Mouse (Mus musculus) layer of hippocampus, adult 2 months (tissue): ENCODE data around the gene Crlf3. TPM values are rescaled to one million over a fixed set of nuclear protein-coding genes. Genes with fewer than 3 reads are reported as not detected.
"Not testable (repeated sequence)": the region's sequence is repeated elsewhere in the genome, so short reads cannot be mapped to it uniquely, and the experiment has no call there.

Experiments
- DNase-seq, 2 experiments: peaks; one replicate each; pipeline ENCODE4 v3.0.0; 2022; ENCODE audit warnings: low spot score in 2 of 2
- H3K27ac ChIP-seq: fragments of 200-600 bp; 2 replicates; pipeline ENCODE4 v1.8.1; 2022
- H3K4me3 ChIP-seq: fragments of 200-600 bp; 2 replicates; pipeline ENCODE4 v1.8.1; 2022; ENCODE audit warnings: mild to moderate bottlenecking
- CTCF ChIP-seq: fragments of 200-600 bp; conservative IDR thresholded peaks from 2 replicates; pipeline ENCODE4 v1.8.1; 2022; ENCODE audit warnings: antibody characterized with exemption, mild to moderate bottlenecking, moderate library complexity
- total RNA-seq, 2 experiments: library from RNA; stranded (reverse); gene quantifications; 2 replicates each; pipeline ENCODE4 v1.2.3; 2021

Crlf3 gene
- total RNA-seq, 2 experiments from 2014 or later = 25.7 to 26.2 TPM

DNA sequence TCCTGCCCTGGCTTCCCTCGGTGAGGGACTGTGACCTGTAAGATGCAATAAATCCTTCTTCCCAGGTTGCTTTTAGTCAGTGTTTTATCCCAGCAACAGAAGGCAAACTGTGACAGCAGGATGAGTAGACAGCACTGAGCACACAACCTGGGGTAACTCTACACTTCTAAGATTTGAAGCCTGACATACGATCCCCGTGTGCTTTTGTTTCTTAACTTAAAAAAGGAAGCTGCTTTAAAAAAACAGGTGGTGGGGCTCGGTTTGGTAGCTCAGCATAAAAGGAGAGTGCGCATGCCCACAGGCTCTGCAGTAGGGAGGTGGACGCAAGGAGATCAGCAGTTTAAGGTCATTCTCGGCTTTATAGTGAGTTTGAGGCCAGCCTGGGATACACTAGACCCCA, 28.3 kb downstream of the Crlf3 start:
- Histone ChIP-seq H3K27ac (no peak overlapping the region), H3K4me3 (no peak overlapping the region)
- no peak for TF ChIP-seq CTCF
- DNase-seq = no peak

DNA sequence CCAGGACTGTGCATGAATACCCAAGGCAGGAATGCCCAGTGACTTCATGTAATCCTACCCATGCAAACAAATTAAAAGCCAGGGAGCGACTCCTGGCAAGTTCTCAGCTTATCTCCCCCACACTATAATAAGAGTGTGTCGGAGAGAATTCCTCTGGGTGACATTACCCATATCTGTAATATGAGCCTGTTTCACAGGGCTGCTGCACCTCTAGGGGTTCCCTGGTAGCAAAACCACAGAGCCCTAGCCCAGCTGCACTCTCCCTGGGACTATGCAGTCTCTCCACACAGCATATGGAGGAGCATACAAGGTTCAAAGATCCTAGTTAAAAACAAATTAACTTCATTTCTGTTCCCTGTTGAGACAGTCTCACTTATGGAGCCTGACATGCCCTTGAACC, 30.7 kb downstream of the Crlf3 start:
- no peak overlapping the region for H3K4me3 ChIP-seq
- DNase-seq = no peak
- H3K27ac ChIP-seq = no peak overlapping the region
- TF ChIP-seq CTCF = no peak

DNA sequence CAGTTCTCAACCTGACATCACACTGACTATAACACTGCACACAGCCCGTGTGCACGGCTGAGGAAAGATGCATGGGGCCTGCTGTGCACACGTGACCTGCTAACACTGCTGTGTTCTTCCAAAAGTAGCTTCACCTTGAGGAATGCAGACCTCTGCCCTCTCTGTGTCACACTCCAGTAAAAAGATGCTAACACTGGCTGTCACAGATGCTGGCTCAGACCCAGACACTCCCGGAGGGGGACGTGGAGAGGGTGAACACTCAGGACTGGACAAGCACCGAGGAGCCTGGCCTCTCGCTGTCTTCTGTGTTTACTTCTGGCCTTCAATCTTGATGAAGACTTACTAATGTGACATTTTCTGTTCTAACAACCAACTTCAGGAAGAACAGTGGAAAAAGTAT, 33.9 kb downstream of the Crlf3 start:
- TF ChIP-seq CTCF = no peak
- no peak for DNase-seq

DNA sequence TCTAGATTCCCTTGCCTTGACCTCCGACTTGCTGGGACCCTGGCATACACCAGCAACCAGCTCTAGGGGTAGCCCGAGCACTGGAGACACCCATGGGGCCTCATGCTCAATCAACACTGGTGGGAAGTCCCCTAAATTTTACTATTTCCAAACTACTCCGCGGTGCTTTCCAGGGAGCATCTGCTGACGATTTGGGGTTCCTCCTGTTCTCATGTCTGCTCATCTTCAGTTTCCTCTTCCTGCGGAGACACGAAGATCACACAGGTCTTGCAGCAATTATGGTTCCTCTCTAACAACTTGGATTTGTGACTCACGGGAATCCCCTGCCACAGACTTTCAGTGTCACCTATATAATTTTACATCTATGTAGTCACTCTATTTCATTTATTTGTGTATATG, 37.4 kb downstream of the Crlf3 start:
- no peak overlapping the region for H3K27ac ChIP-seq
- H3K4me3 ChIP-seq = no peak overlapping the region
- TF ChIP-seq CTCF = no peak
- no peak for DNase-seq

More for the DNA sequence above, 33.9 kb downstream of the Crlf3 start:
- no peak overlapping the region for H3K4me3 ChIP-seq
- H3K27ac ChIP-seq = no peak overlapping the region

DNA sequence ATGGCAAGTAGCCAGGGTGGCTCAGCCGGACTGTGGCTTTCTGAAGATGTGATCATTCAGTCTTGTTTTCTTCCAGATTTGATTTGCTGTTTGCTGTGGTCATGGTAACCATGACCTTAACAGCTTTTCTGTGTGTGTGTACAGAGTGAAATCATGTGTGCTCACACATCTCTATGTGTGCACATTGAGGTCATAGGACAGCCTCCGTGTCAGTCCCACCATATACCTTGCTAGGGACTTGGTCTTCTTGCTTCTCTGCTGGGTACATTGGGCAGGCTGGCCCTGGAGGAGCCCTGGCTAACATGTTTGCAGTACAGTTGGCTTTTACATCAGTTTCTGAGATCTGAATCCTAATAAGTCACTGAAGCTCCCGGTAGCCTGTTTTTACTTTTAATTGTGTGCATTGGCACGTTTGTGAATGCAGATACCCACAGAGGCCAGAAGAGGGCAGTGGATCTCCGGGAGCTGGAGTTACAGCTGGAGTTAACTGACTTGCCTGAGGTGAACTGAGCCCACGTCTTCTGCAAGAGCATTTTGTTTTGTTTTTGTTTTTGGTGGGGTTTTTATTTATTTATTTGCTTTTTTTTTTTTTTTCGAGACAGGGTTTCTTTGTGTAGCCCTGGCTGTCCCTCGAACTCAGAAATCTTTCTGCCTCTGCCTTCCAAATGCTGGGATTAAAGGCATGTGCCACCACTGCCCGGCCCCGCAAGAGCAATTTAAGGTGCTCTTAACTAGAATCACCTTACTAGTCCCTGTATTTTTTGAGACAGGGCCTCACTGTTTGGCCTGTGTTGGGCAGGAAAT, 38.0 kb downstream of the Crlf3 start:
- Histone ChIP-seq H3K4me3 (no peak overlapping the region), H3K27ac (no peak overlapping the region)
- peak; percentile 38 to 44 for DNase-seq
- peak; percentile 85 for TF ChIP-seq CTCF

DNA sequence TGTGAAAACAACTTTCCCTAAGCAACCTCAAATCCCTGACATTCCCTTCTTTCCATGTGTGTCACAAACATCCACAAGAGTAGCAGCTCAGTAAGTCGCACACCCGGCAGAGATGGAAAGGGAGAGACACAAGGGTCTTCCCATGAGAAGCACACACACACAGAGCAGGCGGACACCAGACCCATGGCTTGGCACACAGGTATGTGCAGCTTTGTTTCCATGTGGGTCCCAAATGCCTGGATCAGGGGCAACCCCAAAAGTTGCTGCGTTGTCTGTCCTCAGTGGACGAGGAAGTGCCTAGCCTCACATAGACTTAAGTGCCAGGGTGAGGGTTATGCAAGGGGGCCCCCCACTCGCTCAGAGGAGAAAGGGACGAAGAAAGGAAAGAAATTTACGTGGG, 43.3 kb downstream of the Crlf3 start:
- no peak overlapping the region for H3K27ac ChIP-seq
- no peak for DNase-seq
- H3K4me3 ChIP-seq = no peak overlapping the region
- no peak for TF ChIP-seq CTCF

DNA sequence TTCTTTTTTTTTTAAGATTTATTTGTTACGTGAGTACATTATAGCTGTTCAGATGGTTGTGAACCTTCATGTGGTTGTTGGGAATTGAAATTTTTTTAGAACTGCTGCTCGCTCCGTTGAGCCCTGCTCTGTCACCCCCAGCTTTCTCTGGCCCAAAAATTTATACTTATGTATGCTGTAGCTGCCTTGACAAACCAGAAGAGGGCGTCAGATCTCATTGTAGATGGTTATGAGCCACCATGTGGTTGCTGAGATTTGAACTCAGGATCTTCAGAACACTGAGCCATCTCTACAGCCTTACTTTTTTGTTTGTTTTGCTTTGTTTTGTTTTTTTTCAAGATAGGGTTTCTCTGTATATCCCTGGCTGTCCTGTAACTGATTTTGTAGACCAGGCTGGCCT, 59.5 kb downstream of the Crlf3 start:
- TF ChIP-seq CTCF = peak; percentile 48

DNA sequence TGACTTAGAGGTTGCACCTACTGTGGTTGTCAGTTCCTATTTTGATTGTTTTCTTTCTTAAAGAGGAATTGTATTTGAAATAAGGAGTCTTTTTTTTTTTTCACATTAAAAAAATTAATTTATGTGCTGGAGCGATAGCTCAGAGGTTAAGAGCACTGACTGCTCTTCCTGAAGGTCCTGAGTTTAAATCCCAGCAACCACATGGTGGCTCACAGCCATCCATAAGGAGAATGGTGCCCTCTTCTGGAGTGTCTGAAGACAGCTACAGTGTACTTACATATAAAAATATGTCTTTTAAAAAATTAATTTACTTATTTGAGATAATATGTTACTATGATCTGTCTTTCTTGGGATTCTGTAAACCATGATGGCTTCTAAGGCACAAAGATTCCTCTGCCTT, 61.0 kb downstream of the Crlf3 start:
- H3K27ac ChIP-seq = no peak overlapping the region
- DNase-seq = no peak
- peak; percentile 63 for TF ChIP-seq CTCF
- H3K4me3 ChIP-seq = no peak overlapping the region

More for the DNA sequence above, 59.5 kb downstream of the Crlf3 start:
- Histone ChIP-seq H3K27ac (no peak overlapping the region), H3K4me3 (no peak overlapping the region)
- DNase-seq = no peak

DNA sequence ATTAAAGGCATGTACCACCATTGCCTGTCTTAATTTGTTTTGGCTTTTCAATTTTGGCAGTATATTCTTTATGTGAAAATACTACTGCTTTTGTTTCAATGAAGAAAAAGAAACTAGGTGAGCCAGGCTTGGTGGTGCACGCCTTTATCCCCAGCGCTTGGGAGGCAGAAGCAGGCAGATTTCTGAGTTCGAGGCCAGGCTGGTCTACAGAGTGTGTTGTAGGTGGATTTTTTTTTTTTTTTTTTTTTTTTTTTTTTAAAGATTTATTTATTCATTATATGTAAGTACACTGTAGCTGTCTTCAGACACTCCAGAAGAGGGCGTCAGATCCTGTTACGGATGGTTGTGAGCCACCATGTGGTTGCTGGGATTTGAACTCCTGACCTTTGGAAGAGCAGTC, 64.3 kb downstream of the Crlf3 start:
- not testable (repeated sequence) for DNase-seq, H3K27ac ChIP-seq, H3K4me3 ChIP-seq

Other genes starting within 250 kb of the Crlf3 start
- 10 to 100 TPM; 30.4 to 36.6 TPM for gene Utp6, start 118.6 kb downstream of the Crlf3 start, total RNA-seq
- gene Suz12, start 87.9 kb downstream of the Crlf3 start, total RNA-seq = 10 to 100 TPM; 43.1 to 45.4 TPM
- gene Atad5, start 8.4 kb upstream of the Crlf3 start, total RNA-seq = 1 to 10 TPM; 3.6 to 4.2 TPM
- gene Tefm, start 61.2 kb upstream of the Crlf3 start, total RNA-seq = 10 to 100 TPM in 1 of 2 experiments, 1 to 10 TPM in 1; 8.8 to 10.9 TPM
- gene Adap2, start 73.1 kb upstream of the Crlf3 start, total RNA-seq = 1 to 10 TPM; 6.1 to 8.2 TPM
- gene Rnf135, start 102.9 kb upstream of the Crlf3 start, total RNA-seq = 1 to 10 TPM; 4.1 to 4.9 TPM
- gene Rhot1, start 128.0 kb upstream of the Crlf3 start, total RNA-seq = 10 to 100 TPM; 67.8 to 68.2 TPM
- gene Rhbdl3, start 219.9 kb upstream of the Crlf3 start, total RNA-seq = 10 to 100 TPM; 27.2 to 27.6 TPM